Mouse (Mus musculus) hindbrain, embryonic 11.5 days (tissue): ENCODE data around the gene Abcg8. TPM values are rescaled to one million over a fixed set of nuclear protein-coding genes. Genes with fewer than 3 reads are reported as not detected.

Experiments
- ATAC-seq: fragments of 200-750 bp; cut with Nextera tagmentation; 2 replicates; pipeline ENCODE4 v1.8.0; 2017; ENCODE audit warnings: mild to moderate bottlenecking, moderate TSS enrichment, moderate library complexity; ENCODE audit not compliant: low FRiP score
- DNase-seq: peaks from one replicate; pipeline ENCODE4 v3.0.0-alpha.2; 2015; ENCODE audit warnings: low spot score
- H3K27ac ChIP-seq: fragments of 300-500 bp; sonication (generic); 2 replicates; pipeline ENCODE4 v1.5.1; 2014; ENCODE audit warnings: mild to moderate bottlenecking, low read depth, low read length
- H3K27me3 ChIP-seq: fragments of 300-500 bp; sonication (generic); 2 replicates; pipeline ENCODE4 v1.6.1; 2014; ENCODE audit warnings: mild to moderate bottlenecking, low read length, moderate library complexity, mixed read lengths; ENCODE audit not compliant: control insufficient read depth, insufficient read depth
- H3K36me3 ChIP-seq: fragments of 300-500 bp; sonication (generic); 2 replicates; pipeline ENCODE4 v1.6.1; 2014; ENCODE audit warnings: mild to moderate bottlenecking, low read length, moderate library complexity, mixed read lengths; ENCODE audit not compliant: control insufficient read depth, insufficient read depth
- H3K4me1 ChIP-seq: fragments of 300-500 bp; sonication (generic); replicated peaks from 2 replicates; pipeline ENCODE4 v1.6.1; 2014; ENCODE audit warnings: low read length, mixed read lengths; ENCODE audit not compliant: control insufficient read depth, insufficient read depth
- H3K4me2 ChIP-seq: fragments of 300-500 bp; sonication (generic); replicated peaks from 2 replicates; pipeline ENCODE4 v1.6.1; 2014; ENCODE audit warnings: mild to moderate bottlenecking, low read depth, low read length
- H3K4me3 ChIP-seq: fragments of 300-500 bp; sonication (generic); 2 replicates; pipeline ENCODE4 v1.5.1; 2014; ENCODE audit warnings: low read depth, low read length
- H3K9ac ChIP-seq: fragments of 300-500 bp; sonication (generic); 2 replicates; pipeline ENCODE4 v1.6.1; 2014; ENCODE audit warnings: low read depth, low read length
- H3K9me3 ChIP-seq: fragments of 300-500 bp; sonication (generic); 2 replicates; pipeline ENCODE4 v1.6.1; 2016; ENCODE audit warnings: low read length; ENCODE audit not compliant: control insufficient read depth
- WGBS: fragments of 180-500 bp; shearing (Covaris S2); extraction: QIAGEN DNeasy Blood & Tissue Kit; methylation state at CpG from one replicate; pipeline ENCODE4 v1.1.7; 2014; 5-methylcytosine and 5-hydroxymethylcytosine counted together
- polyA plus RNA-seq: library from polyadenylated mRNA; unstranded; fragments of >200 nt; fragmentation: Nextera tagmentation; extraction: Ambion mirVana; gene quantifications from 2 replicates; pipeline ENCODE4 v1.2.1, GENCODE M21; 2014

Abcg8 gene
- polyA plus RNA-seq, 1 experiment from 2014 or later, result 0.42 TPM

DNA sequence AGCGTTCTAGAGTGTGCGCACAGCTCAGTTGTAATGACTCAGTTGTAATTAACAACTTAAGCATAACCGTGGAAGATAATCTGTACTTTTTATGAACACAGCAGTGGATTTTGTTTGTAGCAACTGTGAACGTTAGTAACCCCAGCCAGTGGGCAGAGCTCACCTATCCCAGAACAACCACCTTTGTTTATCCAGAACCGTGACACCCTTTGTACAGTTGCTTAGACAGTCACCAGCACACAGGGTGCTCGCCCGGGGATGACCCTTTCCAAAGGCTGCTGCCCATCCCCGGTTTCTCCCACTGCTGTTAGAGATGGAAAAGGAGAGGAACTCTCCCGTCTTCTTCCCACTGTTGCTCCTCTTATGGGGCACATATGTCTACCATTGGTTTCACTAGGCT lies 22.6 kb upstream of the Abcg8 start:
- Histone ChIP-seq H3K36me3 (no peaks in the 10 kb centered on the region), H3K27ac (no peak overlapping the region), H3K4me2 (no peak overlapping the region), H3K4me3 (no peak overlapping the region), H3K9me3 (no peaks in the 10 kb centered on the region), H3K4me1 (peaks cover 5% of the 10 kb centered on the region), H3K27me3 (no peaks in the 10 kb centered on the region), H3K9ac (no peak overlapping the region)
- 91% methylated on average over 9 of the region's 9 CpGs for WGBS
- ATAC-seq, result no peak
- DNase-seq, result no peak

GRCm38 (mm10) chr17:84656205-84656604 lies 19.9 kb upstream of the Abcg8 start:
- ATAC-seq, result no peak; the same call in 1 of the 2 replicates
- no peak for DNase-seq
- no peaks in the 10 kb centered on the region for H3K9me3 ChIP-seq
- H3K27me3 ChIP-seq, result no peaks in the 10 kb centered on the region
- no peak overlapping the region for H3K4me3 ChIP-seq
- no peak overlapping the region for H3K4me2 ChIP-seq
- no peak overlapping the region for H3K9ac ChIP-seq
- no peaks in the 10 kb centered on the region for H3K36me3 ChIP-seq
- H3K27ac ChIP-seq, result peak overlapping the region; percentile 58
- peaks cover 5% of the 10 kb centered on the region for H3K4me1 ChIP-seq
- 72% methylated on average over 5 of the region's 5 CpGs for WGBS

GRCm38 (mm10) chr17:84656653-84657421 lies 19.3 kb upstream of the Abcg8 start:
- no peaks in the 10 kb centered on the region for H3K27me3 ChIP-seq
- H3K4me3 ChIP-seq, result no peak overlapping the region
- no peaks in the 10 kb centered on the region for H3K36me3 ChIP-seq
- H3K4me1 ChIP-seq, result peaks cover 5% of the 10 kb centered on the region
- peak overlapping the region; percentile 58 for H3K27ac ChIP-seq
- ATAC-seq (peak; percentile 68), DNase-seq (no peak)
- H3K9ac ChIP-seq, result no peak overlapping the region
- H3K4me2 ChIP-seq, result no peak overlapping the region
- WGBS, result 52% methylated on average over 18 of the region's 19 CpGs
- no peaks in the 10 kb centered on the region for H3K9me3 ChIP-seq

DNA sequence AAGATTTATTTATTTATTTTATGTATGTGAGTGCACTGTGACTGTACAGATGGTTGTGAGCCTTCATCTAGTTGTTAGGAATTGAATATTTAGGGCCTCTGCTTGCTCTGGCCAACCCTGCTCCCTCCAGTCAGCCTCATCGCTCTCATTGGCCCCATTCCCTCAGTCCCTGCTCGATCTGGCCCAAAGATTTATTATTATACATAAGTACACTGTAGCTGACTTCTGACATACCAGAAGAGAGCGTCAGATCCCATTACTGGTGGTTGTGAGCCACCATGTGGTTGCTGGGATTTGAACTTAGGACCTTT lies 18.7 kb upstream of the Abcg8 start:
- H3K4me2 ChIP-seq, result no peak overlapping the region
- peak; percentile 40; the same call in 1 of the 2 replicates for ATAC-seq
- WGBS, result 79% methylated on average over 3 of the region's 3 CpGs
- H3K4me1 ChIP-seq, result peaks cover 5% of the 10 kb centered on the region
- no peaks in the 10 kb centered on the region for H3K36me3 ChIP-seq
- no peak for DNase-seq
- H3K4me3 ChIP-seq, result no peak overlapping the region
- H3K9me3 ChIP-seq, result no peaks in the 10 kb centered on the region
- H3K9ac ChIP-seq, result no peak overlapping the region
- H3K27me3 ChIP-seq, result no peaks in the 10 kb centered on the region
- H3K27ac ChIP-seq, result no peak overlapping the region

- Histone ChIP-seq H3K4me2 (no peak overlapping the region), H3K4me3 (no peak overlapping the region), H3K27me3 (no peaks in the 10 kb centered on the region), H3K9me3 (no peaks in the 10 kb centered on the region), H3K36me3 (no peaks in the 10 kb centered on the region), H3K27ac (no peak overlapping the region), H3K9ac (no peak overlapping the region), H3K4me1 (peaks cover 5% of the 10 kb centered on the region)
- DNase-seq, result no peak
- 0 out of 2 replicates have a peak, but pooled peaks have one; percentile 12 for ATAC-seq
- WGBS, result 69% methylated on average over 7 of the region's 7 CpGs
Observed at GRCm38 (mm10) chr17:84657782-84658181, 18.3 kb upstream of the Abcg8 start.

- H3K4me3 ChIP-seq, result no peak overlapping the region
- no peak overlapping the region for H3K4me2 ChIP-seq
- H3K4me1 ChIP-seq, result peaks cover 5% of the 10 kb centered on the region
- no peaks in the 10 kb centered on the region for H3K36me3 ChIP-seq
- no peaks in the 10 kb centered on the region for H3K9me3 ChIP-seq
- H3K27ac ChIP-seq, result no peak overlapping the region
- ATAC-seq (no peak), DNase-seq (no peak)
- no peaks in the 10 kb centered on the region for H3K27me3 ChIP-seq
- no peak overlapping the region for H3K9ac ChIP-seq
- WGBS, result 35% methylated on average over 5 of the region's 5 CpGs
Observed at GRCm38 (mm10) chr17:84658195-84658594, 17.9 kb upstream of the Abcg8 start.

DNA sequence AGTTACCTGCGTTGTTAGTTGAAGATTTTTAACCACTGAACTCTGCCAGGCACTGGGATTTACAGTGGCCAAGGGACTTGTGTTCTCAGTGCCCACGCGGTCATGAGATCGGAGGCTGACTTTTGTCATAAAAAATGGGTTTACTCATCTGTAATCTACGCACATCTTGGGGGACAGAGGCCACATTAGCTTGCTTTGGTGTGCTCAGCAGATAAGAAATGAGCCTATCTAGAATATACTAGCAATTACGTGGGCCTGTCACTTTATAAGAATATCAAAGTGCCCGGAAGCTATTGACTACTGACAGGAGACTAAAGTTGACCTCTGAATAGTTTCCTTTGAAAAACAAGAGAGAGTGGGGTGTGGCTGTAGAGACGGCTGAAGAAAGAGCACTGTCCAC lies 17.2 kb upstream of the Abcg8 start:
- Histone ChIP-seq H3K27ac (no peak overlapping the region), H3K9ac (no peak overlapping the region), H3K9me3 (no peaks in the 10 kb centered on the region), H3K27me3 (no peaks in the 10 kb centered on the region), H3K4me1 (peaks cover 5% of the 10 kb centered on the region), H3K4me2 (no peak overlapping the region), H3K4me3 (no peak overlapping the region), H3K36me3 (no peaks in the 10 kb centered on the region)
- ATAC-seq (no peak), DNase-seq (no peak)
- WGBS, result 73% methylated on average over 8 of the region's 8 CpGs

DNA sequence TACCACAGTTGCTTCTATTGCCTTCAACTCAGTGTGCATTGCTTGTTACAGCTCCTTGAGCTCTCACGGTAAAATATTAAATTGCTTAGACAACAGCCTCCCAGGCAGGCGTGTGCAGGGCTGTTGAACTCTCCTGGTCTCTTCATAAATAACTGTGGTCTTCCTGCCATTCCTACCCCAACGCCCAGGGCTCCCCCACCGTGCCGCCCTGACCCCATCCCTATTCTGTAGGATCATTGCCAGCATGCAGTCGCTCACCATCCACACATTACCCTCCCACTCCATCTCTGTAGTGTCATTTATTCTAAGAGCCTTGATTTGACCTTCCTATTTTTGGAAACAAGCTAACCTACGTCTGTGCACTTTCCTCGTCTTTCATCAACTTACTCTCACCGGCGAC lies 11.0 kb upstream of the Abcg8 start:
- no peak for ATAC-seq

GRCm38 (mm10) chr17:84665691-84666090 lies 10.4 kb upstream of the Abcg8 start:
- WGBS, result 42% methylated on average over 9 of the region's 9 CpGs
- no peak overlapping the region for H3K9ac ChIP-seq
- H3K9me3 ChIP-seq, result no peaks in the 10 kb centered on the region
- ATAC-seq, result no peak
- H3K4me3 ChIP-seq, result no peak overlapping the region
- H3K4me2 ChIP-seq, result no peak overlapping the region
- DNase-seq, result no peak
- no peak overlapping the region for H3K27ac ChIP-seq
- H3K36me3 ChIP-seq, result no peaks in the 10 kb centered on the region
- no peaks in the 10 kb centered on the region for H3K27me3 ChIP-seq
- H3K4me1 ChIP-seq, result no peaks in the 10 kb centered on the region

More for the DNA sequence above, 11.0 kb upstream of the Abcg8 start:
- Histone ChIP-seq H3K4me2 (no peak overlapping the region), H3K9me3 (no peaks in the 10 kb centered on the region), H3K27ac (no peak overlapping the region), H3K4me3 (no peak overlapping the region), H3K36me3 (no peaks in the 10 kb centered on the region), H3K4me1 (no peaks in the 10 kb centered on the region), H3K27me3 (no peaks in the 10 kb centered on the region), H3K9ac (no peak overlapping the region)
- WGBS, result 42% methylated on average over 10 of the region's 10 CpGs
- no peak for DNase-seq
